Mouse (Mus musculus): Measurements from ENCODE around the gene Bglap.

DNA sequence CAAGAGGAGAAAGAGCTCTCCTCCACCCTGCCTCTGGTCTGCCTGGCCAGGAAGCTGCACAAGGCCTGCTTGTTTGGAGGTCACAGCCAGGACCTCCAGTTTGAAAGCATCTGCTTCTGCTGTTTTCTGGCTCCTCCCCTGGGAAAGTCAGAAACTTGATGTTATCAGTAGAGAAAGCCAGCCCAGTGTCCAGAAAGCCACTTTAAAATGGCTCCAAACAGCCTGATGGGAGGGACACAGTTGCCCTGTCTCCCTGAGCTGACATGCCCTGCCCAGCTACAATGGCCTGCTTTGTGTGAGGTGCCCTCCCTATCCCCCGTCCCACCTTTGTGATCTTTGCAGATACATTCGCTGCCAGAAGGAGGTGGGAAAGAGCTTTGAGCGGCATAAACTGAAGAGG is 24.3 kb downstream of the Bglap start:
- TF ChIP-seq CTCF (IDR thresholded peaks at IDR 0.05; ENCODE audit: extremely low read depth, insufficient read length, insufficient replicate concordance, low read depth, low read length) (no peak), POLR2A (IDR thresholded peaks at IDR 0.05; ENCODE audit: low read depth, low read length) (no peak)
